Mouse (Mus musculus) embryonic facial prominence, embryonic 15.5 days (tissue): ENCODE results near the gene Tnfsf15. TPM values are rescaled to one million over a fixed set of nuclear protein-coding genes. Genes with fewer than 3 reads are reported as not detected.

Experiments
- ATAC-seq: fragments of 200-750 bp; cut with Nextera tagmentation; 2 replicates; pipeline ENCODE4 v1.8.0; 2017; ENCODE audit warnings: low read depth, moderate TSS enrichment; ENCODE audit not compliant: insufficient number of reproducible peaks, low FRiP score, low TSS enrichment
- H3K27ac ChIP-seq: fragments of 300-500 bp; sonication (generic); replicated peaks from 2 replicates; pipeline ENCODE4 v1.5.1; 2015; ENCODE audit warnings: mild to moderate bottlenecking, inconsistent platforms
- H3K27me3 ChIP-seq: fragments of 300-500 bp; sonication (generic); 2 replicates; pipeline ENCODE4 v1.6.1; 2015; ENCODE audit warnings: inconsistent platforms
- H3K36me3 ChIP-seq: fragments of 300-500 bp; sonication (generic); 2 replicates; pipeline ENCODE4 v1.6.1; 2015; ENCODE audit warnings: mild to moderate bottlenecking, inconsistent platforms
- H3K4me1 ChIP-seq: fragments of 300-500 bp; sonication (generic); 2 replicates; pipeline ENCODE4 v1.6.1; 2015; ENCODE audit warnings: inconsistent platforms
- H3K4me2 ChIP-seq: fragments of 300-500 bp; sonication (generic); replicated peaks from 2 replicates; pipeline ENCODE4 v1.6.1; 2015; ENCODE audit warnings: mild to moderate bottlenecking, inconsistent platforms
- H3K4me3 ChIP-seq: fragments of 300-500 bp; sonication (generic); replicated peaks from 2 replicates; pipeline ENCODE4 v1.5.1; 2015; ENCODE audit warnings: mild to moderate bottlenecking, inconsistent platforms
- H3K9ac ChIP-seq: fragments of 300-500 bp; sonication (generic); 2 replicates; pipeline ENCODE4 v1.6.1; 2015; ENCODE audit warnings: inconsistent platforms
- H3K9me3 ChIP-seq: fragments of 300-500 bp; sonication (generic); replicated peaks from 2 replicates; pipeline ENCODE4 v1.6.1; 2016; ENCODE audit warnings: inconsistent platforms
- WGBS: fragments of 180-500 bp; shearing (Covaris S2); methylation state at CpG from one replicate; pipeline ENCODE4 v1.1.7; 2015; 5-methylcytosine and 5-hydroxymethylcytosine counted together
- polyA plus RNA-seq: library from polyadenylated mRNA; unstranded; fragments of >200 nt; fragmentation: Nextera tagmentation; extraction: Ambion mirVana; gene quantifications from 2 replicates; pipeline ENCODE4 v1.2.1, GENCODE M21; 2015

The Tnfsf15 gene
- polyA plus RNA-seq, 1 experiment from 2014 or later: 0.11 TPM

DNA sequence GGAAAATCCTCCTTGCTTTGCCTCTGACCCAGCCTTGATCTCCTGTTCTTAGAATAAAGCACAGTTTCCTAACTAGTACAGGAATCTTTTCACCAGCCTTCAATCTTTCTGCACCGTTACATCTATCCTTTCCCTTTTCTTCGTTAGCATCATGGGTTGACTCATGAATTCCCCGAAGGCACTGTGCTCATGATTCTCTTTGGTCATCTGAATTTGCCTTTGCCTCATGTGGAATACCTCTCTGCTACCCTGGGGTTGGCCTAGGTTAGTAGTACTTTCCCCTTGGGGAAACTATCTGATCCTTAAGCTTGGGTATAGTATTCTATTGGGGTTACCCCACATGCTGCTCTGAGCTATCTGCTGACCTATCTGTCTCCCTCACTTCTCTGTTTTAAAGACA lies 15.0 kb upstream of the Tnfsf15 start:
- no peak overlapping the region for H3K4me3 ChIP-seq
- no peaks in the 10 kb centered on the region for H3K9me3 ChIP-seq
- ATAC-seq: no peak
- H3K36me3 ChIP-seq: no peaks in the 10 kb centered on the region
- no peaks in the 10 kb centered on the region for H3K27me3 ChIP-seq
- H3K27ac ChIP-seq: no peak overlapping the region
- H3K4me1 ChIP-seq: no peaks in the 10 kb centered on the region
- H3K4me2 ChIP-seq: no peak overlapping the region
- no peak overlapping the region for H3K9ac ChIP-seq
- WGBS: 87% methylated on average over 3 of the region's 3 CpGs

DNA sequence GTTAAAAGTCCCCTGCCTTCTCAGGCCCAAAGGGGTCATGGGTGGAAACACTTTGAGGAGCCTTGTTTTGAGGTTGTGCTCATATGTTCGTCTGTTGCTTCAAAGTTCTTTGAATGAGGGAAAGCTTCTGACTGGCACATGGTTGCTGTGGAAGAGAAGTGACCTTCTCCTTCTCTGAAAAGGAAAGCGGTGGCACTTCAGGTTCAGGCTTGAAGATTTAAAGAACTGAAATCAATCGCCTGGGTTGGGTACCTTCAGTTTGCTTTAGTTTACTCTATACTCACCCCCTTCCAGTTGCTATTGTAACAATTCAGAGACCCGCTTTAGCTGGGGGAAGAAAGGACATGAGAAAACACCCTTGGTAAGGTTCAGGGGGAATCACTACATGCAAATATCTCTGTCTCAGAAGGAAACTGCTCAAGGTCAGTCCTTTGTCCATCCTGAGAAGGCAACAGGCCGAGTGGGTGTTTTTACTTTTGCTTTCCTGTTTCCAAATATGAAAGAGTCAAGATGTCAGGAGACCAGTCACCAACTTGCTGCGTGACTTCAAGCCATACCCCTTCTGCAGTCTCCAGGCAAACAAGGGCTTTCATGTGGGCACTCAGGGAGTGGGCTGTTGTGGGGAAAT lies 12.7 kb upstream of the Tnfsf15 start:
- 76% methylated on average over 6 of the region's 6 CpGs for WGBS
- Histone ChIP-seq H3K4me2 (no peak overlapping the region), H3K4me1 (peaks cover 7% of the 10 kb centered on the region; the same call in 1 of the 2 replicates), H3K27me3 (no peaks in the 10 kb centered on the region), H3K9ac (no peak overlapping the region), H3K27ac (no peak overlapping the region), H3K4me3 (no peak overlapping the region), H3K36me3 (no peaks in the 10 kb centered on the region), H3K9me3 (no peaks in the 10 kb centered on the region)
- ATAC-seq: no peak

DNA sequence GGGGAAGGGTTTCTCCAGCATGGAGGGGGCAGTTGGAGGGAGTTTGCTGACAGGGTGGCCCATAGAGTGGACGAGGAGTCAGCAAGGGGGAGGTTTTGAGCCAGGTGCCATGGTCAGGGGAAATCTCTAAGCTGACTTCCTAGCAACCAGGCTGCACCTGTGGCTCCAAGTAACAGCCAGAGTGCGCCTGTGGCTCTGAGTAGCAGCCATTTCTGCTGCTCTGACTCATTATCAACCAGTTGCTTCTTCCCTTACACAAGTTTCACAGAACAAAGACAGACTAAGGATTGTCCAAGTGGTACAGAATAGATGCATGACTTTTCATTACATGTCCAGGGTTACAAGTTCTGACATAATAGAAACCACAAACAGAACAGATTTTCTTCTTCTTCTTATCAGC lies 11.2 kb upstream of the Tnfsf15 start:
- Histone ChIP-seq H3K4me1 (peaks cover 10% of the 10 kb centered on the region; the same call in 1 of the 2 replicates), H3K36me3 (no peaks in the 10 kb centered on the region), H3K4me3 (no peak overlapping the region), H3K9me3 (no peaks in the 10 kb centered on the region), H3K27me3 (no peaks in the 10 kb centered on the region), H3K4me2 (no peak overlapping the region), H3K27ac (no peak overlapping the region), H3K9ac (no peak overlapping the region)
- 52% methylated on average over 2 of the region's 2 CpGs for WGBS
- ATAC-seq: no peak

DNA sequence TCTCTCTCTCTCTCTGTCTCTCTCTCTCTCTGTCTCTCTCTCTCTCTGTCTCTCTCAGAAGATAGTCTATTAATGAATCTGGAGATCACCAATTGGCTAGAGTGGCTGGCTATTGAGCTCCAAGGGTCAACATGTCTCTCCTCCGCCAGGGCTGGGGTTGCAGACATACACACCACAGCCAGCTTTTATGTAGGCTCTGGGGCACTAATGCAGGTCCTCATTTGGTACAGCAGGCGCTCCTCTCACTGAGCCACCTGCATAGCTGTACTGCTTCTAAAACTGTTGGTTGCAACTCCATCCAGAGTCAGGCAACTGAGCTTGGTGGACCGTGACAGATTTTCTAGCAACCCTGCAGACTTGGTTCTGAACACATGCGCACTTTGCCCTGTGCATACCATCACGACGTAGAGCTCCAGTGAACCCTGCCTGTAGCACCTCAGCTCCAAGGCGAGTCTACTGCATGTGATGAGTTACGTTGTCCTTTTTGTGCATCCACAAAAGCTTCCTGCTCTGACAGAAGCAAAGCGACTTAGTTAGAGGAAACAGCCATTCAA lies 9.6 kb upstream of the Tnfsf15 start:
- Histone ChIP-seq H3K9me3 (no peaks in the 10 kb centered on the region), H3K4me3 (no peak overlapping the region), H3K36me3 (no peaks in the 10 kb centered on the region), H3K27ac (no peak overlapping the region), H3K4me1 (peaks cover 10% of the 10 kb centered on the region; the same call in 1 of the 2 replicates), H3K4me2 (no peak overlapping the region), H3K9ac (no peak overlapping the region), H3K27me3 (no peaks in the 10 kb centered on the region)
- no peak for ATAC-seq
- 84% methylated on average over 9 of the region's 9 CpGs for WGBS

DNA sequence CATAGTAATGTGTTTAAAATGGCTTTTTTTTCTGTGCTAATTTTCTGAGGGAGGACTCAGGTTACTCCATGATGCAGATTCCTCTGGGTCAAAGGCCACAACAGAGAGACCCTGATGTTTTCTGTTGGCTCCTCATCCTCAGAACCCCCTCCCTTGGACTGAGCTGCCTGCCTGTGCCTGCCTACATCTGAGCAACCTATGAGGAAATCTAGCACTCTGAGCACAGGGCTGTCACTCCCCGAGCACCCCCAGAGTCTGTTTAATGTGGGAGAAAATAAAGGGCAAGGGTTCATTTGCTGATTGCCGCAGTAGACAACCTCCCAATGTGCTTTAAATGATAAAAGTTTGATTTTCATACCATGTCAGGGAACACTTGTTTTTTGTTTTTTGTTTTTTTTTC lies 8.9 kb upstream of the Tnfsf15 start:
- no peaks in the 10 kb centered on the region for H3K27me3 ChIP-seq
- no peak overlapping the region for H3K4me3 ChIP-seq
- no peaks in the 10 kb centered on the region for H3K9me3 ChIP-seq
- H3K4me1 ChIP-seq: peaks cover 10% of the 10 kb centered on the region; the same call in 1 of the 2 replicates
- no peak for ATAC-seq
- no peak overlapping the region for H3K9ac ChIP-seq
- H3K27ac ChIP-seq: no peak overlapping the region
- 67% methylated on average over 2 of the region's 2 CpGs for WGBS
- no peaks in the 10 kb centered on the region for H3K36me3 ChIP-seq
- no peak overlapping the region for H3K4me2 ChIP-seq

DNA sequence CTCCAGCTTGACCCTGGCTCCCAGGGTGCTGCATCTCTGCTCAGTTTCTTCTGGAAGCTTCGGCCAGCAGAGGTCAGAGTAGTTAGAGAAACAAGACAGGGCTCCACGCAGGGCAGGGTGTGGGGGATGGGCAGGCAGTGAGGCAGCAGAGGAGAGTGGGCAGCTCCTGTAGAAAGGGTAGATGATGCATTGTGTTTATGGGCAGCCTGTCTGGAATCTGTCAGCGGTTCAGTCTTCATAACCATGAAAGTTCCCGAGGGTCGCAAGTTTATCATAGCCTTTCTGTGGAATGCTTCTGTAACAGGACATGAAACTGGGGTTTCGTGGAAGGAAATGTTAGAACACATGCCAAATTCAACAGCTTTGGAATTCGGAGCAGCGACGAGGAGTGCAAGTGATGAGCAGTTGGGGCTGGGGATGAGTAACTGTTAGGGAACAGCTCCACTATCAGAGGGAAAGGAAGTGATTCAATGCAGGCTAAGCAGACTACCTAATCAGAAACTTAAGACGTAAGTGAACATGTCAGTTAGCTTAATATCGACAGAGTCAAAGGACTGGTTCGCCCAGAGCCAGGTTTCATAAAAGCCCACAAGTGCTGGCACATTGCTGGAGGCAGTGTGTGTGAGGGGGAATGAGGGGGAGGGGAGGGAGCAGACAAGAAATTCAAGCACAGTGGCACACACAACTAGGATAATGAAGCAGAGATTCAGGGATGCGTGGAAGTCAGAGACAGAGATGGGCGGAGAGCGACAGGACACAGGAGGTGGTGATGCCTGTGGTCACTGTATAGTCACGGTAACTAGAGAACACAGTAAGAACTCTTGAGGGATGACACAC lies 8.0 kb upstream of the Tnfsf15 start:
- Histone ChIP-seq H3K4me3 (no peak overlapping the region), H3K9me3 (no peaks in the 10 kb centered on the region), H3K27ac (no peak overlapping the region), H3K36me3 (no peaks in the 10 kb centered on the region), H3K27me3 (no peaks in the 10 kb centered on the region), H3K4me2 (no peak overlapping the region), H3K9ac (no peak overlapping the region), H3K4me1 (peaks cover 10% of the 10 kb centered on the region; the same call in 1 of the 2 replicates)
- WGBS: 25% methylated on average over 16 of the region's 16 CpGs
- ATAC-seq: no peak

DNA sequence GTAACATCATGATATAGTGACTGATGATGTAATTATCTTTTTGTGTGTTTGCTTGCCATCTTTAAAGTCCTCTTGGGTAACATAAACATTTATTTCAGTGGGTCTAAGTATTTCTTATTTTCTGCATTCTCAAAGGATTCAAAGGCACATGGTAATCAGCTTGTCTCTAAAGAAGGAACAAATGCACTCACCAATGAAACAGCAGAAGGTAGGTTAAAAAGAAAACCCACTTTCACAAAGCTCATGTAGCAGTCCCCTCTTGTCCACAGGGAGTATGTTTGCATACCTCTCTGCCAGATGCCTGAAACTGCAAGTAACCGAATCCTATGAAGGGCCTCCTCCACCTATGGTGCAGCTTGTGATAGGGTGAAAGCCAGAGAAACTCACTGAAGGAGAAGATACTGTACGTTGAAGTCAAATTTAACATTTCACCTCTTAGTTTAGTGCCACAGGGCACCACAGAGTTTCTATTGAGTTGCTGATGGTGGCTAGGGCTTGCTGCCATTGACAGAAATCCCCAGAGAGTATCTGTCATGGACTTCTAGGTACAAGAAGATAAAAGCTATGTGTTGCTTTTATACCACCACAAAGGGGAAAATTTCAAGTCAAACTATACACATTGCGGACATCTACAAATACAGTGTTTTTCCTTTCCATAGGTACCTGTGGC lies 3.3 kb upstream of the Tnfsf15 start:
- no peak overlapping the region for H3K27ac ChIP-seq
- H3K4me1 ChIP-seq: peaks cover 19% of the 10 kb centered on the region
- no peak for ATAC-seq
- 68% methylated on average over 3 of the region's 3 CpGs for WGBS
- no peak overlapping the region for H3K4me2 ChIP-seq
- H3K9ac ChIP-seq: no peak overlapping the region
- H3K36me3 ChIP-seq: no peaks in the 10 kb centered on the region
- H3K27me3 ChIP-seq: no peaks in the 10 kb centered on the region
- no peaks in the 10 kb centered on the region for H3K9me3 ChIP-seq
- no peak overlapping the region for H3K4me3 ChIP-seq

DNA sequence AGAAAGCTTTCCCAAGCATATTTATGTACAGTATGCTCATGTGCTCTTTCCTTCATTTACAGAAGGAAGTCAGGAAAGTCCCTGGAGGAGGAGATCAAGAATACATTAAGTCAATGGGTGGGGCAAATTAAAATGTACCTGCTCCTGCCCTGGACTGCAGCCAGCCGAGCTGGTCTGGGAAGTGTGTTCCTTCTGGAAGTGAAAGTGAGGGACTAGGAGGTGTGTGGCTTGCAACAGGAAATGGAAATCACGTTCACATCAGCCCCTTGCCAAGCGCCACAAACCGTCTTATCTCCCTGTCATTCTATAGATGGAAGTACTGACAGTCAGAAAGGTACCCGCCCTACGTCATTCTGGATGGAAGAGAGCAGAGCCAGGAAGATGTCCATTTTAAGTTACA lies 358 bp upstream of the Tnfsf15 start:
- no peak overlapping the region for H3K9ac ChIP-seq
- H3K9me3 ChIP-seq: no peaks in the 10 kb centered on the region
- H3K4me1 ChIP-seq: peaks cover 22% of the 10 kb centered on the region
- WGBS: 49% methylated on average over 6 of the region's 6 CpGs
- no peaks in the 10 kb centered on the region for H3K27me3 ChIP-seq
- no peak overlapping the region for H3K4me3 ChIP-seq
- ATAC-seq: no peak
- H3K4me2 ChIP-seq: no peak overlapping the region
- no peaks in the 10 kb centered on the region for H3K36me3 ChIP-seq
- H3K27ac ChIP-seq: no peak overlapping the region

DNA sequence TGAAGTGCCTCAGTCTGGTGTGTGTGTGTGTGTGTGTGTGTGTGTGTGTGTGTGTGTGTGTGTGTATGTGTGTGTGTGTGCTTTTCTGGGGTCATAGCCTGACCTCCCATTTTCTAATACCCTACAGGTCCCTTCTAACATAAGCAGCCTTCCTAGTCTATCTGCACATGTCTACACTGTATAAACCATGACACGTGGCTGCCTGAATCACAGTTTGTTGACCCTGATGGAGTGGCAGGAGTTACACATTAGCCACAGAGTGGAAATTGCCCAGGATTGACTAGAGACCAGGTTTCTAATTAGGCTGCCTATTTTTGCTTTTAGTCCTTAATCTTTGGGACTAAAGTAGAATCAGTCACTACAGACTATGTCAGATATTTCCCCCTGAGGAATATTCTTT lies 1.3 kb downstream of the Tnfsf15 start:
- no peak for ATAC-seq
- H3K27me3 ChIP-seq: no peaks in the 10 kb centered on the region

DNA sequence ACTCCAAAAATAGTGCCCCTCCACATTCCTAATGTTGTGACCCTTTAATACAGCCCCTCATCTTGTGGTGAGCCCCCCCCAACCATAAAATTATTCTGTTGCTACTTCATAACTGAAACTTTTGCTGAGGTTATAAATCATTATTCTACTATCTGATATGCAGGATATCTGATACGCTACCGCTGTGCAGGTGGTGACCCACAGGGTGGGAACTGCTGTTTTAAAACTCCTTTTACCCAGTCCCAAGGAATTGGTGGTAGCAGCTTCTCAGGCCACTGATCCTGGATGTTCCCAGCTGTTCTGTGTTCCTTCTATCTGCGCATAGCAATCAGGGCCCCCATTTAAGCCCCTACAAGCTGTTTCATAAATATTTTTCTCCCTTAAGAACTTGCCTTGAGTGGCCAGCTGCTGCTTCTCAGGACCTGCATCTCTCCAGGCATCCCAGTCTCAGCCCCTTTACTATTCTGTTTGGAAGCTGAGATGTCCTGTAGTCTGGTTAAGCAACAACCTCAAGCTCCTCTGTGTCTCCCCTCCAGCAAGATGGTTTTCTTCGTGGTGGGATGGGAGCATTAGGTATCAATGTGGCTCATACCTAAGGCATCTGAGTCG lies 2.0 kb downstream of the Tnfsf15 start:
- 76% methylated on average over 5 of the region's 5 CpGs for WGBS

More for the DNA sequence above, 1.3 kb downstream of the Tnfsf15 start:
- Histone ChIP-seq H3K4me2 (no peak overlapping the region), H3K36me3 (no peaks in the 10 kb centered on the region), H3K9ac (no peak overlapping the region), H3K4me1 (peaks cover 27% of the 10 kb centered on the region), H3K27ac (no peak overlapping the region), H3K4me3 (no peak overlapping the region), H3K9me3 (no peaks in the 10 kb centered on the region)
- 29% methylated on average over 1 of the region's 1 CpGs for WGBS

DNA sequence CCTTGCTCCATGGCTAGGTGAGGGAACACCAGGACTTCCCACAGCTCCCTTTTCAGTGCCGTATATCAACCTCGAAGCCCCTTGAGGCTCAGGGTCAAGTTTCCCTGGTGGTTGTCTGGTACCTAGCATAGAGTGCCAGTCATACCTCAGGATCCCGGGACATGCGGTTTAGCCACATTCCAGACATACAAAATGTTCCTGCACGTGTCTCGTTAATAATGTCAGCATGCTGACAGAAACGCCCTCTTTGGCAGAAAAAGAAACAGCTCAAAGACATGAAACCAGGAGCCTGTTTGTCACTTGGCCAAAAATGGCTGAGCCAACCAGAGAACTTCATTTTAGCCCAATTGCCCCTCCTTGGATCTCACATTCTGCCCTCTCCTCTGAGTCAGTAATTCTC lies 2.8 kb downstream of the Tnfsf15 start:
- H3K9ac ChIP-seq: no peak overlapping the region
- WGBS: 30% methylated on average over 7 of the region's 7 CpGs
- no peak overlapping the region for H3K4me2 ChIP-seq
- H3K4me3 ChIP-seq: no peak overlapping the region
- H3K9me3 ChIP-seq: no peaks in the 10 kb centered on the region
- no peaks in the 10 kb centered on the region for H3K36me3 ChIP-seq
- H3K27ac ChIP-seq: no peak overlapping the region
- no peaks in the 10 kb centered on the region for H3K27me3 ChIP-seq
- no peak for ATAC-seq
- H3K4me1 ChIP-seq: peaks cover 27% of the 10 kb centered on the region

More for the DNA sequence above, 2.0 kb downstream of the Tnfsf15 start:
- H3K36me3 ChIP-seq: no peaks in the 10 kb centered on the region
- no peaks in the 10 kb centered on the region for H3K27me3 ChIP-seq
- no peak overlapping the region for H3K9ac ChIP-seq
- H3K4me3 ChIP-seq: no peak overlapping the region
- no peak for ATAC-seq
- no peak overlapping the region for H3K27ac ChIP-seq
- no peak overlapping the region for H3K4me2 ChIP-seq
- H3K4me1 ChIP-seq: peaks cover 27% of the 10 kb centered on the region
- no peaks in the 10 kb centered on the region for H3K9me3 ChIP-seq
